Mouse (Mus musculus): ENCODE measurements around the gene Aldh8a1.

Aldh8a1 gene

GRCm38 (mm10) chr10:21419188-21419587 lies 42.1 kb downstream of the Aldh8a1 start:
- no peak for DNase-seq (ENCODE audit: low spot score)

- peak; percentile 77 for DNase-seq (ENCODE audit: low spot score)
Measured at GRCm38 (mm10) chr10:21420457-21421424, 43.6 kb downstream of the Aldh8a1 start.

- no peak for DNase-seq (ENCODE audit: low spot score)
Measured at GRCm38 (mm10) chr10:21426515-21426914, 49.4 kb downstream of the Aldh8a1 start.

GRCm38 (mm10) chr10:21427996-21428395 lies 50.9 kb downstream of the Aldh8a1 start:
- no peak for DNase-seq (ENCODE audit: low spot score)

GRCm38 (mm10) chr10:21439268-21439667 lies 62.2 kb downstream of the Aldh8a1 start:
- DNase-seq (ENCODE audit: low spot score), result no peak

- DNase-seq (ENCODE audit: low spot score), result no peak
Measured at GRCm38 (mm10) chr10:21441020-21441419, 63.9 kb downstream of the Aldh8a1 start.

- no peak for DNase-seq (ENCODE audit: low spot score)
Measured at GRCm38 (mm10) chr10:21441690-21442089, 64.6 kb downstream of the Aldh8a1 start.

- DNase-seq (ENCODE audit: low spot score), result no peak
Measured at GRCm38 (mm10) chr10:21443646-21444324, 66.7 kb downstream of the Aldh8a1 start.

- DNase-seq (ENCODE audit: low spot score), result no peak
Measured at GRCm38 (mm10) chr10:21444410-21444809, 67.3 kb downstream of the Aldh8a1 start.

All from embryo, embryonic 10.5 days (tissue).